Mouse (Mus musculus) left cerebral cortex, adult 9 months (tissue): Measurements from ENCODE around the gene Tmem199.

Experiments
- DNase-seq, 2 experiments: peaks; one replicate each; pipeline ENCODE4 v3.0.0; 2022; ENCODE audit warnings: low spot score in 2 of 2

Gene Tmem199

DNA sequence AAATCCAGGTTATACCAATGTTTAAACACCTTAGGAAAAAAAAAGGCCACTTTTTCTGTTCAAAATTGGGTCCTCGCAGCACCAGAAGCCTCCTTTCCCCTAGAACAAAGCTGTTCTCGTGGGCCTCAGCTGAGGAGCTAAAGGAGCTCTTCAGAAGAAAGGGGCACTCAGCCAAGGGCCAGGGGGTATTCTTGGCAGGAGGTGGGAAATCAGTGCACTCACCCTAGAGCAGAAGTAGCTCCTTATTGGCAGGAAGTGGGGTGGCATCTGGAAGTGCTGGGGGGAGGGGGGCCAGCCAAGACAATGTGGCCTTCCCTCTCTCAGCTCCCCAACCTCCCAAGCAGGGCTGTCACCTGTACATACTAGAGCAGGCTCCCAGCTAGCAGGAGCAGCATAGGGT, 12.9 kb upstream of the Tmem199 start:
- DNase-seq: no peak

DNA sequence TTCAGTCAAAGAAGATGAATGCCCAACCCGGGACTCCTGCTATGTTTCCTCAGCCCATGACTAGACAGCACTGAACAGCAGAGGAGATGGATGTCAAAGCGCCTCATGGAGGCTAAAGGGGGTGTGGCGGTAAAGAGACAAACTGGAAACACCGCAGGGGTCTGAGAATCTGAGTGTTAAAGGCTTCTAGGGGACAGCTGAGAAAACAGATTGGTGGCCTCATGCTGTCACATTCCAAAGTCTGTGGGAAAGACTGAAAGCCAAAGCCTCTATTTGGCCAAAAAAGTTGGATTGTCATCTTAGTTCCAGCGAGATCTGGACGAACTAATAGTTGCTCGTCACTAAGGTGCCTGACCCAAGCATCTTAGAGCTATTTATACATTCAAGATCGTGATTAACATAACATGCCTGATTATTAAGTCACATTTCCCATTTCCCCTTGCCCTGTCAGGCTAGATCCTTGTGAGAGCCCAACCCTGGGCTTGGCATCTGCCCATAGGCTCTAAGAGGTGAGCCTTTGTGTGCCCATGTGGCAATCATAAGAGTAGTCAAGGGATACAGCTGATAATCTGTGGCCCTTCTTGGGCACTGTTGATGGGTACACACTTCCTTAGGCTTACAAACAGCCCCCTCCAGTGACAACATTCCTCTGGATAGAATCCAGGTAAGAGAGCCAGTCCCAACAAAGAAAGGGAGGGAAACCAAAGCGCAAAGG, 11.4 kb upstream of the Tmem199 start:
- DNase-seq: no peak

DNA sequence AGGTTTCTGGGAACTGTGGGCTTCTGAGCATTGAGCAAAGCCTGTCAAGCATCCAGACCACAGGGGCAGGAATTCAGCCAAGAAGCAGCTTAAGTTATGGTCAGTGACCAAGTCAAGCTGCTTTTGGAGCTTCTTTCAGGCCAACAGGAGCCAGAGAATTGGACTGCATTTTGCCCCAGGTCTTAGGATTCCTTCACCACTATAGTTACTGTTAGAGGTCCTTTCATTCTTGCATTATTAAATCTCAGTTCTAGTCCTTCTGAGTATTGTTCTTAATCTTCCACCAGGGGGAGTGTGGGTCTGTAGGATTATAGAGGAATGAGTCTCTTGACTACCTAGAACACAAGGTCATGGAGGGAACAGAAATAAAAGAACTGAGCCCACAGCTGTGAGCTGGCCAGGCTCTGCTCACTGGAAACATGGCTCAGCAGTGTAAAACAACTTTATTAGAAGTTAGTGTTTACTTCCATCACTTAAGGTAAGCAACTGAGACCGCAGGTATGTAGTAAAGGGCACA, 10.6 kb upstream of the Tmem199 start:
- DNase-seq: no peak

DNA sequence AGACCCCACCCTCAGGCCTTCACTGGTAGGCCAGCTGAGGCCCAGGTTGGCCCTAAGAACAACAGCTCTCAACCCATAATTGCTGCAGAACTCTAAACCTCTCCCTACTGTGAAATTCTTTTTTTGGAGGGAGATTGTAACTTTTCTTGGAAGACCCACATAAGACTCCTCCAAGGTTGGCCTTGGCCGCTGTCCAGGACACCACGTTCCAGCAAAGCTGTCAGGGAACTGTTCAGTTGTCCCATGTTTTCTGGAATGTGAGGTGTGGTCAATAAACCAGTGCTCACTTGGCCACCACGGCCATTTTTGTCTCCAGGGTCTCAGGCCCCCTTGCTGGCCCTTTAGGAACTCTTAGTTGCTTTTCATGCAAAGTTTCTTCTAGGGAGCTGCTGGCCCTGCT, 9.9 kb upstream of the Tmem199 start:
- DNase-seq: no peak

DNA sequence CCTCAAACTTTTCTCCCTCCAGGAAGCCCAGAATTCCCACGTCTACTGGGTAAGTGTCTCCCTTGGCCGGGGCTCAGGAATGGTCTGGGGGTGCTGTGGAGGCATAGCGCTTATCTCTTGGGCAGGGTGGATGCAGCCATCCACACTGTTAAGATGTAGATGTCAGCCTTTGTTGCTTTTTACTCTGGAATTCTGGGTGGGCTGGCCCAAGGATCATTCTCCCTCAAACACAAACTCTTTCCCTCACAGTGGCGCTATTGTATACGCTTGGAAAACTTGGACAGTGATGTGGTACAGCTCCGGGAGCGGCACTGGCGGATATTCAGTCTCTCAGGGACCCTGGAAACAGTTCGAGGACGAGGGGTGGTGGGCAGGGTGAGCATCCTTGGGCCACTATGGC, 7.0 kb upstream of the Tmem199 start:
- no peak for DNase-seq

DNA sequence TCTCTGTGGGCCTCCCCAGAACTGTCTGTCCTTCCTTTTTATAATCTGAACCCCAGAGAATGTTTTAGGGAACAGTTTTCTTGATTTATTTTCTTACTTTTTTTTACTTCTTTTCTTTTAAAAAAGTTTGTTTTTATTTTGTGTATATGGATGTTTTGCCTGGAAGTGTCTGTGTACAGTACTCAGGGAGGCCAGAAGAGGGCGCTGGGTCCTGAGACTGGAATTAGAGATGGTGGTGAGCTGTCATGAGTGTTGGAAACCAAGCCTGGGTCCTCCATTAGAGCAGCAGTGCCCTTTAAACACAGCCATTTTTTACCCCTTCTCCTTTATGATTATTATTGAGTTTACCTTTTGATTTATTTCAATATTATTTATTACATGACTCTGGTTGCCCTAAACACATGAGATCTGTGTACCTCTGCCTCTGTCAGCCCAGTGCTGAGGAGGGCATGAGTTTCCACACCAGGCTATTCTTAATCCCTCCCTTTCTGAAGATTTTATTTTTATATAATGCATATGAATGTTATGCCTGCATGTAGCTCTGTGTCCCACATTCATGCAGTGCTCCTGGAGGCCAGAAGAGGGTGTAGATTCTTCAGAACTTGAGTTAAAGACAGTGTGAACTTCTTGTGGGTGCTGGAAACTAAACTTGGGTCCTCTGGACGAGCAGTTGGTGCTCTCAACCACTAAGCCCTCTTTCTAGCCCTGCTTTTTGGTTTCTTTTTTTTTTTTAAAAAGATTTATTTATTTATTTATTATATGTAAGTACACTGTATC, 3.8 kb upstream of the Tmem199 start:
- no peak for DNase-seq

DNA sequence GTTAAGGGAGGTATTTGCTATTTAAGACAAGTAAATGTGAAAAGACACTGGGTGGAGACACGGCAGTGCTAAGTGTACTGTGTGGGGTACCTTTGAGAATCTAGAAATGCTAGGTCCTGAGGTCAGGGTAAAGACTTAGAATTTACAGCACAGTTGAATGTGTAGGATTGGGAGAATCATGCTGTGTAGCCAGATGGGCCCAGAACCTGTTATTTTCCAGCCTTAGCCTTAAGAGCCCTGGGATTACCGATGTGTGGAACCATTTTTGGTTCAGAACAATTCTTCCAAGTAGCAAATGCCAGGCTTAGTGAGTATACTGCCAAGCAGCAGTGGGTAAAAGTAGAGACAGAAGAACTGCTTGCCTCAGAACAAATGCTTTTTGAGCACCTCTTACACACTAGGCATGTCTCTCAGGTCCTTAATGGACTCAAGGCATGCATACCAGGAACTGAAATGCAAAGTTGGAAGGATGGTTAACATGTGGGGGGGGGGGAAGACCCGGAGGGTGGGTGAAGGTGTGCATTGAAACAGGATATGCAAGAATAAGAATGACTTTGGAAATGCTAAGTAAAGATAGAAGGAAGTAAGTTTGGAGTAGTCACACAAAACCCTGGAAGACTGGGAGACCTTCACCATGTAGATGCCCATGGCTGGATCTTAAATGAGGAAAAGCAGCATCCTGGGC, 1.3 kb upstream of the Tmem199 start:
- no peak for DNase-seq

DNA sequence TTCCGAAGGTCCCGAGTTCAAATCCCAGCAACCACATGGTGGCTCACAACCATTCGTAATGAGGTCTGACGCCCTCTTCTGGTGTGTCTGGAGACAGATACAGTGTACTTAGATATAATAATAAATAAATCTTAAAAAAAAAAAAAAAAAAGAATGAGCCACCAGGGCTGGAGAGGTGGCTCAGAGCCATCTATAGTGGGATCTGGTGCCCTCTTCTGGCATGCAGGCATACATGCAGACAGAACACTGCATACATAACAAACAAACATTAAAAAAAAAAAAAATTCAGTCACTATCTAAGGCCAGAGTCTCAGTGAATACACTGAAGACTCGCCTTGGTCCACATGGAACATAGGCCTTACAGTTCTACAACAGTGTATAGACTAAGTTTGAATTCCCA, 2.8 kb downstream of the Tmem199 start:
- no peak for DNase-seq

DNA sequence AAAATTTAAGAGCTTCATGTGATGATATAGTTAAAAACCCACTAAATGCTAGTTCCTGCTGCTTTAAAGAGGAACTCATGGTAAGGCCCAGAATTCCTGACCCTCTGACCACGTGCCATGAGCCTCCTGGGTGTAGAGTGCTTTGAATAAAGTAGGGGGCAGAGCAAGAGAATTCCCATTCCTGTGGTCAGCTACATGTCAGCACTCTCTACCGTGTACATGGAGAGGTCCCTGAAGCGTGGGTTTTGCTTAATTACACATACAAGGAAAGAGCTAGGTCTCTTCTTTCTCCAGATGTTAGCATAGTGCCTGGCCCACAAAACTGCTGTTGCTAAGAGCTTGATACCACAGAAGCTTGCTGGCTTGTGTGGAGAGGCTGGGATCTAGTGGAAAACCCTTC, 6.5 kb downstream of the Tmem199 start:
- DNase-seq: no peak

DNA sequence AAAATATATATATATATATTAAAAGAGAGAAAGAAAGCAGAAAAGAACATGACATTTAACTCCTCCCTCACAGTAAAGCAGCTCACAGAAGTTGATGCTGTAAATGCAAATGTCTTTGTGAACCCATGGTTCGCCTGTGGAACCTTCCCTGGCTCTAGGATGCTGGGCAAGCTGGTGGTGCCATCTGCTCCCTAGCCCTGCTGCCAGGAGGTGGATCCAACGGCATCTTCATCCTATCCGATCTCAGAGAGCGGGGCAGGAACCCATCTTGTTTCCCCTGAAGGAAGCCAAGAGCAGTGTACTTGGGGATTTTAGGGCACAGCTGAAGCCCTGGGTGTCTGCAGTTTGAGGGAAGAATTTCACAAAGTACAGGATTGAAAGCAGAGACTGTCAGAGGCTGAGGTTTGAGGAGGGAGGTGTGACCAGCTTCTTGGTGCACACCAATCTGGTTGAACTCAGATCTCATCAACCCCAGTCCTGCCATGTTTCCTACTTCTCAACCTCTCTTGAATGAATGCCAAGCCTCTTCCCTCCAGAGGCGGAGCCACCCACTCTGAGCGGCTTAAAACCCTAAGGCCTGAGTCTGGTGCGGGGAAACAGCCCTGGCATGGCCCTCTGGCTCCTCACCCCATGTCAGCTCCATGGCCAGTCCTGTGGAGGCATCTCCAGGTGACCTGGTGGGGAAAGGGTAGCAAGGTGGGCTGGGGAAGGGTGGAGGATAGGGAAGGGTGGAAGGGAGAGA, 8.9 kb downstream of the Tmem199 start, which contains the start of gene Sebox:
TSS of gene Sebox (plus strand) at position 539 of the 742 bp plus-strand sequence.
- peak in 1 of 2 experiments; percentile 29 for DNase-seq

DNA sequence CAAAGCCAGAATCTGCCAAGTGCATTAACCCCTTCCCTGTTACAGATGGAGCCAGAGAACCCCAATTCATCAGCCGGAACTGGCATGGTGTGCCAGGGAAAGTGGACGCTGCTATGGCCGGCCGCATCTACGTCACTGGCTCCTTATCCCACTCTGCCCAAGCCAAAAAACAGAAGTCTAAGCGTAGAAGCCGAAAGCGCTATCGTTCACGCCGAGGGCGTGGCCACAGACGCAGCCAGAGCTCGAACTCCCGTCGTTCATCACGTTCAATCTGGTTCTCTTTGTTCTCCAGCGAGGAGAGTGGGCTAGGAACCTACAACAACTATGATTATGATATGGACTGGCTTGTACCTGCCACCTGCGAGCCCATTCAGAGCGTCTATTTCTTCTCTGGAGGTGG, 10.4 kb downstream of the Tmem199 start:
- no peak for DNase-seq

DNA sequence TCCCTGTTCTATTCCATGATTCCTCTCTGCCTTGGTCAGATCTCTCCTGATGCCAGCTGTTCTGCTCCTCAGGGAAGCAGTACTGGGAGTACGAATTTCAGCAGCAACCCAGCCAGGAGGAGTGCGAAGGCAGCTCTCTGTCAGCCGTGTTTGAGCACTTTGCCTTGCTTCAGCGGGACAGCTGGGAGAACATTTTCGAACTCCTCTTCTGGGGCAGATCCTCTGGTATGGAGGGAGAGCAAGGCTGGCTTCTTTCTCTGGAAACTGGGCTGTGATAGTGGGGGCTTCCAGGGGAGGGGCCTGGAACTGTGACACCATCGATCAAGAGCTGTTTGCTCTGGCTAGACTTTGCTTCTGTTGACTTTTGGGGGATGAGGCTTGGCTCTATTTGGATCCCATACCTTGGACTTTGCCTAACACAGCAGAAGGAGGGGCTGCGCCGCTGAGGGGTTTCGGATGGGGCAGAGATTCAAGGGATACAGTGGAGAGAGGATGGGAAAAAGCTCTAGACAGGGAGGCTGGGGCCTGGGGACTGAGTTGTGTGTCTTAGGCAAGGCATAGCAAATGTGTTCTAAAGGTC, 11.3 kb downstream of the Tmem199 start:
- DNase-seq: no peak

DNA sequence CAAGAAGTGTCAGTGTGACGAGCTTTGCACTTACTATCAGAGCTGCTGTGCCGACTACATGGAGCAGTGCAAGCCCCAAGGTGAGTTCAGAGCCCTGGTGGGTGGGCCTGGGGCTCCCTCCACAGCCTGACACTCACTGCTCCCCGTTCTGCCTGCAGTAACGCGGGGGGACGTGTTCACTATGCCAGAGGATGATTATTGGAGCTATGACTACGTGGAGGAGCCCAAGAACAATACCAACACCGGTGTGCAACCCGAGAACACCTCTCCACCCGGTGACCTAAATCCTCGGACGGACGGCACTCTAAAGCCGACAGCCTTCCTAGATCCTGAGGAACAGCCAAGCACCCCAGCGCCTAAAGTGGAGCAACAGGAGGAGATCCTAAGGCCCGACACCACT, 12.4 kb downstream of the Tmem199 start:
- DNase-seq: no peak

DNA sequence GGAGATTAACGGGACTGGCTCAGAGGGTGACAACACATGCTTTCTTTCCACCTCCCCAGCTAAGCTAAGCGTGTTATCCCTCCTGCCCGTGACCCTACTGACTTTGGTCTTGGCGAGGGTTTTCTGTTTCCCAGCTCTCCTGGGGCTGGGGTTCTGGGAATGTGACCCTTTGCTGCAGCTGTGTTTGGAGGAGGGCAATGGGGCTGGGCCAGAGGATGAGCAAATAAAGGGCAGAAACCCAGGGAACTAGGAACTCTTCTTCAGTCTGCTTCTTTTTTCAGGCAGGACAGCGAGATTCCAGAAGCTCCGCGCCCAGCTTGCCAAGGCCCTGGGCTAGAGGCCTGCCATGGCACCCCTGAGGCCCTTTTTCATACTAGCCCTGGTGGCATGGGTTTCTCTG, 13.0 kb downstream of the Tmem199 start, which contains the start of gene Vtn:
TSS of gene Vtn (plus strand) at position 88 of the 400 bp plus-strand sequence.
- DNase-seq: no peak

DNA sequence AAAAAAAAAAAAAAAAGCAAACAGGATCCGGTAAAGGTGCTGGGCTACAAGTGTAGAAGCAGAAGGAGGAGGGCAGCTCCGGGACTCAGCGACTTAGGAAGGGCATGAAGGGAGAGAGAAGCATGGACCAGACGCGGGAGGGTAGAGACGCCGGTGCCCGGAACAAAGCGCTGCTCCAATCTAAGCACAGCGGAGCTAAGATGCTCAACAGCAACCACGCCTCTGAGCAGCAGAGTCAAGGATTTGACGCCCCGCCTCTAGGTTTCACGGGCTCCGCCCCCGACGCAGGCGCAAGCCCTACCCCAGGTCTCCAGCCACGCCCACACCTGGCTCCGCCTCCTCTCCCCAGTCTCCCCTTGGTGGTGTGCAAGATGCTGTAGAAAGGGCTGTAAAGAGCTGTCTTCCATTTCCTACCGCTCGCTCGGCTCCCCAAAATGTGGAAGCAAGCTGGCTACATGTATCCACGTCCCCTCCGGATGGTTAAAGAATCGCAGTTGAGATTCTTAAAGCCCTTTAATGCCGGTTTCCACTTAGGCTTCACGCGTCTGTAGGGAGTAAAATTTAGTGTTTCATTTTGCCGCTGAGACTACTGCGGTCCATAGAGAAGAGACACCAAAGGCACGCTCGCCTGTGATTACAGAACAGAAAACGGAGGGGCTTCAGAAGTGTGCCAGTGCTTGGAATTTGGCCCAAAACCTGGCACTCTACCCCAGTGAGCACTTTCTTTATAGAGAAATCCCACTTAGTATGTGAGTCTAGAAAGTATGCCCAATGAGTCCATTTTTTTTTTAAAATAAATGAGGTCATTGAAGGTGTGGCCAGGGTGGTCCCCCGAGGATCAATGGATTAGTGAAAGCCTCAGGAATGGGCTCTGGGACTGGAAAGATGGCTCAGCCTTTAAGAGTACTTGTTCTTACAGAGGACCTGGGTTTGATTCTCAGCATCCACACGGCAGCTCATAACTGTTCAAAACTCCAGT, 14.1 kb downstream of the Tmem199 start, which contains the start of gene Sarm1:
TSS of gene Sarm1 (minus strand) at position 211 of the 979 bp plus-strand sequence.
- peak; percentile 91 to 96 for DNase-seq

DNA sequence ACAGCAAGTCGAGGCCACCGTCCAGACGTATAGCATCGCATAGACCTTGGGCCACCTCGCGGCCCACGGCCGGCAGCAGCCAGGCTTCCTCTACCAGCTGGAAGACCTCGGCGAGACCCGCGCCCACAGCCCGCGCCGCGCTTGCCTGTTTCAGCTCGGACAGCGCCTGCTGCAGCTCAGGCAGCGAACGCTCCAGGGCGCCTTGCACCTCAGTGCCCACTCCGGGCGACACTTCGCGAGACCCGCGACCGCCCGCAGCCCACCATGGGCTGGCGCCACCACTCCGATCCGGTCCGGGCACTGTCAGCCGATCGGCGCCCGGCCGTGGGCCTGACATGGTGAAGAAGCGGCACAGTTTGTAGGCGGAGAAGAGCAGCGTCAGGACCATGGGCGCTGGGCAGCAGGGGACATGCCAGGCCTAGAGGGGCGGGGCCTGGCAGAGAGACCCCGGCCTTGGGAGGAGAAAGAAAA, 14.9 kb downstream of the Tmem199 start:
- DNase-seq: peak in 1 of 2 experiments; percentile 32

DNA sequence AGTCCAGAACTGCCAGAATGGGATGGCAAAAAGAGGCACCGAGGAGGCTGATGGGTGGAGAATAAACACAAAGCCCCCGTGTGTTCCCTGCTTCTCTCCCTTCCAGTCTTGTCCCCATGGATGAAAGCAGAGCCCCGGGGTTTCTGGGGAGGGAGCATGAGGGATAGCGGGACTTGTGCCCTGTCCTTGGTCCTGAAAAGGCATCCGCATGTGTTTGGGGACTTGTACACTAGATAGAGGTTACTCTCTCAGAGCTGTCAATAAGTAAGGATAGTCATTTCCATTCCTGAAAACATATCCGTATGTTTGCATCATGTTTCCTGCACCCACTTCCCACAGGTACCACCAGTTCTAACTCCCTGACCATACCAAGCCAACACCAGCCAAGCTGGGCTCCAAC, 16.1 kb downstream of the Tmem199 start:
- no peak for DNase-seq

DNA sequence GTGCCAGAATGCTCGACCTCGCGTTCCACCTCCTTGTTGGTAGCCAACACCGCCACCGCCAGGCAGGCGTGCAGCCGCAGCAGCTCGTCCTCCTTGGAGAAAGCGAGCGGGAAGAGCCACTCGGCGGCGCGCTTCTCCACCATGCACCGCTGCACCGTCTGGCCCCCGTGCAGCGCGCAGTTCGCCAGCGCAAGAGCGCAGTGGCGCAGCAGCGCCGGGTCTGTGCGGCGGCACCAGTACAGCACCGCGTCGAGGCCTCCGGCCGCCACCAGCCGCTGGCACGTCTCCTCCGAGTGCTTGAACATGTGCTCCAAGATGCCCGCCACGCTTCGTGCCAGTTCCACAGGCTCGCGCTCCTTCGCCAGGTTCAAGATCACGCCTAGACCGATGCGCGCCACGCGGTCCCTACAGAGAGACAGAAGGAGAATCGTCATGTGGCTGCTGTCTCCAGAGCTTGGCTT, 21.2 kb downstream of the Tmem199 start:
- DNase-seq: peak in 1 of 2 experiments; percentile 57

DNA sequence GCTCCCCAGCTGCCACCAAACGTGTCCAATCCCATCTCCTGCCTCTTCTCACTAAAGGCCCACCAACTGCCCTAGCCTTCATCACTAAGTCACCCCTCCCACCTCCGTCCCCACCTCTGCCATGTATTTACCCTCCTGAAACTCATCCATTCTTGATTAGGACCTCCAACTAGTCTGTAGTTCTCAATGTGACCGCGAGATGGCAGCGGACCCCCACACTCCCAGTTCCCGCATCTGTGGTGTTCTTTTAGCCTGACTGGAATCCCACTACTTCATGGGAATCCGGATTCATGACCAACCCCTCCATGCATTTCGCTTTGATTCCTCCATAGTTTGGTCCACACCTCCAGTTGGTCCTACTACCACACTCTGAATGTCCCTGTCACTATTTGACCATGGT, 23.8 kb downstream of the Tmem199 start:
- peak in 1 of 2 experiments; percentile 77 for DNase-seq

DNA sequence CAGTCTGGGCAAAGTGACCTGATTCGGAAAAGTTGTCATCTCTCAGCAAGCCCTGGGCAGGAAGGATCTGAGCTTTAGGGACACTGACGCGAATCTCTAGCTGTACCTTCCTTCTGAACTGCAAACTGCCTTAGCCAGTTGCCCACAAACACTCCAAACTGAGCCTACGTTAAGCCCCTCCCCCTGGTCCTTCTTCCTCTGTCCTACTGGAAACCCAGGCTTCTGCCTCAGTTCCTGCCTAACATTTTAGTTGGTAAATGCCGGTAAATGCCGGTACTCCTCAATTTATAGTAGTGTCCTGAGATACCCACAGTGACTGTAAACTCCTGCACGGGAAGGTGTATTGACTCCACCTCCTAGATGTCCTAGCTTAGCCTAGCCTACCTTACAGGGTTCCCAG, 28.3 kb downstream of the Tmem199 start:
- no peak for DNase-seq
